Mouse (Mus musculus) neural tube, embryonic 11.5 days (tissue): ENCODE measurements at regions not wholly inside any gene's neighbourhood (a gene's known extent, or its start where the extent isn't known, plus 50 kb on each side); places are given as distances from the start of the nearest gene placed in this dataset.

Experiments used
- ATAC-seq: fragments of 200-750 bp; cut with Nextera tagmentation; 2 replicates; pipeline ENCODE4 v1.8.0; 2017; ENCODE audit warnings: moderate number of reproducible peaks, mild to moderate bottlenecking, moderate TSS enrichment, moderate library complexity; ENCODE audit not compliant: insufficient read depth, low FRiP score, low TSS enrichment
- DNase-seq: peaks from one replicate; pipeline ENCODE4 v3.0.0-alpha.2; 2015; ENCODE audit warnings: low spot score
- H3K27ac ChIP-seq: fragments of 300-500 bp; sonication (generic); 2 replicates; pipeline ENCODE4 v1.5.1; 2014; ENCODE audit warnings: low read depth, mild to moderate bottlenecking, low read length
- H3K27me3 ChIP-seq: fragments of 300-500 bp; sonication (generic); 2 replicates; pipeline ENCODE4 v1.6.1; 2014; ENCODE audit warnings: mild to moderate bottlenecking, low read length, mixed read lengths; ENCODE audit not compliant: control insufficient read depth, insufficient read depth
- H3K36me3 ChIP-seq: fragments of 300-500 bp; sonication (generic); 2 replicates; pipeline ENCODE4 v1.6.1; 2014; ENCODE audit warnings: mild to moderate bottlenecking, low read length, moderate library complexity, mixed read lengths; ENCODE audit not compliant: control insufficient read depth, insufficient read depth
- H3K4me1 ChIP-seq: fragments of 300-500 bp; sonication (generic); 2 replicates; pipeline ENCODE4 v1.6.1; 2014; ENCODE audit warnings: low read length, mixed read lengths; ENCODE audit not compliant: control insufficient read depth, insufficient read depth
- H3K4me2 ChIP-seq: fragments of 300-500 bp; sonication (generic); 2 replicates; pipeline ENCODE4 v1.6.1; 2014; ENCODE audit warnings: low read depth, mild to moderate bottlenecking, moderate library complexity
- H3K4me3 ChIP-seq: fragments of 300-500 bp; sonication (generic); 2 replicates; pipeline ENCODE4 v1.5.1; 2014; ENCODE audit warnings: low read depth, low read length
- H3K9ac ChIP-seq: fragments of 300-500 bp; sonication (generic); 2 replicates; pipeline ENCODE4 v1.6.1; 2014; ENCODE audit warnings: mild to moderate bottlenecking, low read length
- H3K9me3 ChIP-seq: fragments of 300-500 bp; sonication (generic); 2 replicates; pipeline ENCODE4 v1.6.1; 2016; ENCODE audit warnings: low read length; ENCODE audit not compliant: control insufficient read depth
- WGBS: fragments of 180-500 bp; shearing (Covaris S2); extraction: QIAGEN DNeasy Blood & Tissue Kit; methylation state at CpG from one replicate; pipeline ENCODE4 v1.1.7; 2014; 5-methylcytosine and 5-hydroxymethylcytosine counted together

- no peak overlapping the region for H3K4me3 ChIP-seq
- ATAC-seq: no peak
- WGBS: 74% methylated on average over 3 of the region's 3 CpGs
Measured at GRCm38 (mm10) chr5:29870537-29870936, 134.8 kb upstream of the Gm5129 start.

GRCm38 (mm10) chr5:29875451-29875850 lies 137.5 kb upstream of the Il6 start:
- ATAC-seq (no peak), DNase-seq (no peak)
- no peaks in the 10 kb centered on the region for H3K9me3 ChIP-seq
- H3K4me2 ChIP-seq: no peak overlapping the region
- no peaks in the 10 kb centered on the region for H3K27me3 ChIP-seq
- no peak overlapping the region for H3K27ac ChIP-seq
- no peak overlapping the region for H3K9ac ChIP-seq
- no peaks in the 10 kb centered on the region for H3K36me3 ChIP-seq
- H3K4me3 ChIP-seq: no peak overlapping the region
- whole genome bisulfite sequencing: 67% methylated on average over 1 of the region's 1 CpGs
- H3K4me1 ChIP-seq: no peaks in the 10 kb centered on the region

More at GRCm38 (mm10) chr5:29870537-29870936, 134.8 kb upstream of the Gm5129 start:
- no peaks in the 10 kb centered on the region for H3K9me3 ChIP-seq
- no peak overlapping the region for H3K27ac ChIP-seq
- H3K4me1 ChIP-seq: no peaks in the 10 kb centered on the region
- H3K36me3 ChIP-seq: no peaks in the 10 kb centered on the region
- DNase-seq: no peak
- H3K4me2 ChIP-seq: no peak overlapping the region
- H3K9ac ChIP-seq: no peak overlapping the region
- H3K27me3 ChIP-seq: no peaks in the 10 kb centered on the region

GRCm38 (mm10) chr5:29887267-29887841 lies 125.6 kb upstream of the Il6 start:
- Histone ChIP-seq H3K4me1 (no peaks in the 10 kb centered on the region), H3K36me3 (no peaks in the 10 kb centered on the region), H3K9ac (no peak overlapping the region), H3K27ac (no peak overlapping the region), H3K9me3 (no peaks in the 10 kb centered on the region), H3K4me3 (no peak overlapping the region), H3K27me3 (no peaks in the 10 kb centered on the region), H3K4me2 (no peak overlapping the region)
- DNase-seq: no peak
- no peak for ATAC-seq
- WGBS: 81% methylated on average over 4 of the region's 4 CpGs

GRCm38 (mm10) chr5:29892344-29892743 lies 120.6 kb upstream of the Il6 start:
- Histone ChIP-seq H3K4me2 (no peak overlapping the region), H3K27me3 (no peaks in the 10 kb centered on the region), H3K4me3 (no peak overlapping the region), H3K36me3 (no peaks in the 10 kb centered on the region), H3K4me1 (peaks cover 3% of the 10 kb centered on the region; the same call in 1 of the 2 replicates), H3K9me3 (no peaks in the 10 kb centered on the region), H3K27ac (no peak overlapping the region), H3K9ac (no peak overlapping the region)
- ATAC-seq (no peak), DNase-seq (no peak)
- 77% methylated on average over 2 of the region's 2 CpGs for WGBS

- no peak overlapping the region for H3K4me3 ChIP-seq
Measured at GRCm38 (mm10) chr5:29892861-29893260, 120.1 kb upstream of the Il6 start.

GRCm38 (mm10) chr5:29893829-29894228 lies 119.1 kb upstream of the Il6 start:
- Histone ChIP-seq H3K27me3 (no peaks in the 10 kb centered on the region), H3K4me1 (peaks cover 3% of the 10 kb centered on the region; the same call in 1 of the 2 replicates), H3K4me3 (no peak overlapping the region), H3K4me2 (no peak overlapping the region), H3K36me3 (no peaks in the 10 kb centered on the region), H3K27ac (no peak overlapping the region), H3K9ac (no peak overlapping the region), H3K9me3 (no peaks in the 10 kb centered on the region)
- DNase-seq (no peak), ATAC-seq (no peak)
- WGBS: 68% methylated on average over 5 of the region's 5 CpGs

More at GRCm38 (mm10) chr5:29892861-29893260, 120.1 kb upstream of the Il6 start:
- Histone ChIP-seq H3K4me2 (no peak overlapping the region), H3K27me3 (no peaks in the 10 kb centered on the region), H3K27ac (no peak overlapping the region), H3K4me1 (peaks cover 3% of the 10 kb centered on the region; the same call in 1 of the 2 replicates), H3K9me3 (no peaks in the 10 kb centered on the region), H3K36me3 (no peaks in the 10 kb centered on the region), H3K9ac (no peak overlapping the region)
- WGBS: 90% methylated on average over 2 of the region's 2 CpGs
- ATAC-seq (no peak), DNase-seq (no peak)

- Histone ChIP-seq H3K27ac (no peak overlapping the region), H3K9me3 (no peaks in the 10 kb centered on the region), H3K9ac (no peak overlapping the region), H3K4me2 (no peak overlapping the region), H3K4me1 (peaks cover 3% of the 10 kb centered on the region; the same call in 1 of the 2 replicates), H3K4me3 (no peak overlapping the region), H3K27me3 (no peaks in the 10 kb centered on the region), H3K36me3 (no peaks in the 10 kb centered on the region)
- DNase-seq: peak; percentile 18
- ATAC-seq: no peak
- WGBS: 39% methylated on average over 9 of the region's 9 CpGs
Measured at GRCm38 (mm10) chr5:29894606-29895595, 118.0 kb upstream of the Il6 start.

GRCm38 (mm10) chr5:29897617-29898016 lies 115.3 kb upstream of the Il6 start:
- no peaks in the 10 kb centered on the region for H3K36me3 ChIP-seq
- no peak overlapping the region for H3K27ac ChIP-seq
- H3K4me3 ChIP-seq: no peak overlapping the region
- no peaks in the 10 kb centered on the region for H3K27me3 ChIP-seq
- ATAC-seq (no peak), DNase-seq (no peak)
- H3K9ac ChIP-seq: no peak overlapping the region
- H3K4me1 ChIP-seq: peaks cover 3% of the 10 kb centered on the region; the same call in 1 of the 2 replicates
- no peaks in the 10 kb centered on the region for H3K9me3 ChIP-seq
- no peak overlapping the region for H3K4me2 ChIP-seq
